Mouse (Mus musculus): ENCODE measurements around the gene A830031A19Rik.

DNA sequence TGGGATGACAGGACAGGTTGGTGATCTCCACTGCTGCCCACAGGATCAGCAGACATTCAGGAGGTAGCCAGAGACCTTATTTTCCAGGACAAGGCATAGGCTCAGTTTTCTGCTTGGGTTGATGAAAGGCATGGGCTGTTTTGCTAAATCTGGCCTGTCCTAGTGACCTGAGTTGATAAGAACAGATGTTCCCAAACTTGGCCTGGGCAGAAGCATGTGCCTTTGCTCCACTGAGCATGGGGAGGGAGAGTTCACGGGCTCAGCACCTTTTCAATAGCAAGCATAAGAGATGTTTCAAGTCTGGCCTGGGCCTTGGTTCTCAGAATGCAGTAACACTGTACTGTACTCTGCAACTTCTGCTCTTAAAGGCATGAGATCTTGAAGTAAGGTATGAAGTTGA, 54.1 kb downstream of the A830031A19Rik start:
- no peak for TF ChIP-seq CTCF (IDR thresholded peaks at IDR 0.05)
- TF ChIP-seq EP300 (IDR thresholded peaks at IDR 0.05) = no peak

Data from lung, postnatal 0 days (tissue).